Mouse (Mus musculus) heart, adult 2 months (tissue): ENCODE measurements around the gene Nmi.

Source experiments
- CTCF ChIP-seq: fragments of 200-600 bp; IDR thresholded peaks from 2 replicates; pipeline ENCODE4 v1.8.1; 2022; ENCODE audit warnings: antibody characterized with exemption, mild to moderate bottlenecking, moderate library complexity
- EP300 ChIP-seq: fragments of 200-500 bp; IDR thresholded peaks from 2 replicates; pipeline ENCODE4 v1.6.1; 2011; ENCODE audit warnings: low read depth, low read length, control low read depth; ENCODE audit not compliant: insufficient read depth
- POLR2A ChIP-seq: fragments of 200-500 bp; IDR thresholded peaks from 2 replicates; pipeline ENCODE4 v1.6.1; 2011; ENCODE audit warnings: mild to moderate bottlenecking, low read depth, low read length, control low read depth; ENCODE audit not compliant: insufficient read depth

DNA sequence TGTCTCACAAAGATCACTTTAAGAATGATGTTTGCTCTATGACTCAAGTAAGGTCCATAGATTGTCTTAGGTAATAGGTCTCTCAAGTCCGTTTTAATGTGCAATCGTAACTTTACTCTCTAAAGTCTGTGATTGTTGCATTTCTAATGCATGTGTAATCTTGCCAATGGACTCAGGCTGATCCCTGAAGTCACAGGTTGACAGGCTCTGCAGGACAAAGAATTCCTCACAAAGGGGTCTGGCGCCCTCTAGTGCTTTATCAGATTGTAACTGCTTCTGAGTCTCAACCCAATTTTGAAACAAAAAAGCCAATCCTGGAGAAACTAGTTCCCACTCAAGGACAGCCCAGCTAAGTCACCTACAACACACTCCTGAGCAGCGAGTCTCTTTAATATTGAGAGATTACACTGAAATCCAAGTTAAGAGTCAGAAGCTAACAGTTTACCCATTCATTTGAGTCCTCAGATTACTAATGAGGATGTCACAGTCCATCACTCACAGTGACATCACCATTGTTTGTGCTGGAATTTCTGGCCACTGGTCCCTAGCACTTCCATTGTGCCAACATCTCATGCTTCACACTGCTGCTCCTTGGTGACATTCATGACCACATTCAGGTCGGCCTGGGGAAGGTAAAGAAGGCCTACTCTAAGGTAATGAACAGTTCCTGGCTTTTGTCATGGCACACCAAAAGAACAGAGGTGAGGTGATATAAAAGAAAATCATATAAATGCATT, 58.2 kb downstream of the Nmi start:
- no peak for TF ChIP-seq POLR2A
- 0 out of 2 replicates have a peak, but pooled peaks have one; percentile 41 for TF ChIP-seq EP300
- TF ChIP-seq CTCF: peak; percentile 91
